Mouse (Mus musculus): ENCODE data around the gene Rtn4rl2.

Gene Rtn4rl2

DNA sequence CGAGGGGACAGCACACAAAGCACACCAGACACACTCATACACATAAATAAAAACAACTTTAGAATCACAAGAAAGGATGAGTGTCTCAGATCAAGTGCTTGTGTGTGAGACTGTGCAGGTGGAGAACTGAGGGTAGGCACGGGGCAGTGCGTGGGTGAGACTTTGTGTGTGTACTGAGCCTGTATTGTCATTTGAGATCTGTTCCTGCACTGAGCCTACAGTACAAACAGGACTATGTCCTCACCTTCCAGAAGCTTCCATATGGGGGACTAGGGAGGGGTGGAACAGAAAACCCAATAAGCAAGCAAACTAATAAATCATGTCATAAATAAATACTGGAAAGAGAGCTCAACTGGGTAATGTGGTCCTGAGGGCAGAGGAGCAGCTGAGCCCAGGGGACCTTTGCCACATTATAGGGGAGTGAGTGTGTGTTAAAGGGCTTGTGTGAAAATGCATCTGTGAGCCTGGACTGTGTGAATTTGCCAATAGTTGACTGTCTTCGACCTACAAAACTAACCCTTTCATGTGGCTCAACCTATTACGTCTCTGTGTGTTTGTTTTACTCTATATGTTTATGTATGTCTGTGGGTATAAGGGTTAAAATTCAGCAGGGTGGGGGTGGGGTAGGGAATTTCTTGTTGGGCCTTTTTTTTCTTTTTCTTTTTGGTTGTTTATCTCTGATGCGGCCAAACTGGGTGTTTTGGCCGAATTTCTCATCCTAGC lies 35.9 kb downstream of the Rtn4rl2 start:
- no peak for DNase-seq (ENCODE audit: extremely low spot score, low read depth, low spot score)

DNA sequence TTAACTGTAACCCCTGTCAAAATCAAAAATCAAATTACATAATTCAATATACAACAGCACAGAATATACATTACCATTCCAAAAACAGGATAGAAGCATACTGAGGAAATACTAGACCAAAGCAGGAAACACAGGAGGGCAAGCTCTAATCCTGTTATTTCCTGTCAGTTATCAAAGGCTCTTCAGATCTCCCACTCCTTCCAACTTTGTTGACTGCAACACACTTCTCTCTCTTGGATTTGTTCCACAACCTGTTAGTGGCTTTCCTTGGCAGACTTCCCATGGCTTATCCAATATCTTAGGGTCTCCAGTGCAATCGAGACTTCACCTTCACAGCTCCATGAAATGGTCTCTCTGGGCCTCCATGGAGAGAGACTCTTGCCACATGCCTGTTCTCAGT lies 41.3 kb downstream of the Rtn4rl2 start:
- no peak for DNase-seq (ENCODE audit: extremely low spot score, low read depth, low spot score)

DNA sequence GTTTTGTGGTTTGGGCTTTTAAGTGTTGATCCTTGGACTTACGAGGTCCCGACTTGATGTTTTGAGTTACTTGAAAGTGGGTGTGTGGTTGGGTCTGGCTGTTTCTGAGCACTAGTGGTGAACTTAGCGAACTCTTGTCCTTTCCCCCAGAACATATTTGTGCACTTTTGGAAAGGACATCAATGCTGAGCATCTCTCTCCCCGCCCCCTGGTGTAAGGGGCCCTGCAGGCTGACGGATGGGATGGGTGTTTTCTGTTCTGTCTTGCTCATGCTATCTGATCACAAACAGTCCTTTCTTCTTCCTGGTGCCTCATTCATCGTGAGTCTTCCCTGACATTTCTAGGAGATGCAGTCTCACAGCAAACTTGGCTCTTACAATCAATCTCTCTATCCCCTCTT lies 42.9 kb downstream of the Rtn4rl2 start:
- no peak for DNase-seq (ENCODE audit: extremely low spot score, low read depth, low spot score)

DNA sequence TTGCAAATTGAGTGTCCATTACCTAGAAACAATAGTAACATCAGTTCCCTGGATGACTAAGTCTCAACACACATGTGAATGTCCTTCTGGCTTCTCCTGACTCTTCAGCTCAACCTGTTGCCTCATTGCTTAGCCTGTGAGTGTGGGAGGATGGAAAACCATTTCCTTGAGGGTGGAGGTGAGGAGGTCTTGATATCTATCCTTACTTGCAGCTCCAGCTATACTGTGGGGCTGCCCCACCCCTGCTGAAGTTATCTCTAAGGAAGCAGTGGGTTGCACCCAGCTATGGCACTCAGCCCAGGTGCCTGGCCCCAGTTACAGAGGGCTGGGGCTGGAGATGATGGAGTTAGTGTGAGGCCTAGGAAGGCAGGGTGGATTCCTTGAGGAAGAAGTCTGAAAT lies 44.6 kb downstream of the Rtn4rl2 start:
- no peak for DNase-seq (ENCODE audit: extremely low spot score, low read depth, low spot score)

DNA sequence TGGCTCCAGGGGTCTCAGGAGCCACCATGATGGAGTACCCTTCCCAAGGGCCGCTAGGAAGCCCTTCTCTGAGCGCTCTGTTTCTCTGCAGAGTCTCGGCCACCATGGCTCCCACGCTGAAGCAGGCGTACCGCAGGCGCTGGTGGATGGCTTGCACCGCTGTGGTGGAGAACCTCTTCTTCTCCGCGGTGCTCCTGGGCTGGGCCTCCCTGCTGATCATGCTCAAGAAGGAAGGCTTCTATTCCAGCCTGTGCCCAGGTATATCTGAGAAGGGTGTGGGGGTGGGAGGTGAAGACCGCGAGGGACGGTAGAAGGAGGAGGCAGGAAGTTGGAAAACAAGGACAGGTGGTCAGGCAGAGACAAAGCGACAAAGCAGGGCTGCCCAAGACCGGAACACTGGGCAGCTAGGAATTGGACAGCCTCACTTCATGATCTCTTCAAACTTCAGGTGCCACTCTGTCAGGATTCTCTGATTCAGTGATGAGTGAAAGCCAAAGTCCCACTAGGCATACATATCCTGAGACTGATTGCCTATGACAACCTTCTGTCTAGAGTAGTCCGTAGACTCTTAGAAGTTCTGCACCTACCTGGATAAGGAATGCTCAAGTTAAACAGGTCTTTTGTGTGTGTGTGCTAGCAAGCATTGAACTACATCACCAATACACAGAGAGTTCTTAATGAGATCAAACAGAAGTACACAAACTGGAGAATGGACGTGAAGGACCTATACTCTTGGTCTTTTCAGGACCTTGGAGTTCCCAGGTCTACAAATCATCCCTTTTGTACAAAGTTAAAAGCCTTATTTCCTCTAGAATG lies 45.6 kb downstream of the Rtn4rl2 start:
- DNase-seq (ENCODE audit: extremely low spot score, low read depth, low spot score) = no peak

DNA sequence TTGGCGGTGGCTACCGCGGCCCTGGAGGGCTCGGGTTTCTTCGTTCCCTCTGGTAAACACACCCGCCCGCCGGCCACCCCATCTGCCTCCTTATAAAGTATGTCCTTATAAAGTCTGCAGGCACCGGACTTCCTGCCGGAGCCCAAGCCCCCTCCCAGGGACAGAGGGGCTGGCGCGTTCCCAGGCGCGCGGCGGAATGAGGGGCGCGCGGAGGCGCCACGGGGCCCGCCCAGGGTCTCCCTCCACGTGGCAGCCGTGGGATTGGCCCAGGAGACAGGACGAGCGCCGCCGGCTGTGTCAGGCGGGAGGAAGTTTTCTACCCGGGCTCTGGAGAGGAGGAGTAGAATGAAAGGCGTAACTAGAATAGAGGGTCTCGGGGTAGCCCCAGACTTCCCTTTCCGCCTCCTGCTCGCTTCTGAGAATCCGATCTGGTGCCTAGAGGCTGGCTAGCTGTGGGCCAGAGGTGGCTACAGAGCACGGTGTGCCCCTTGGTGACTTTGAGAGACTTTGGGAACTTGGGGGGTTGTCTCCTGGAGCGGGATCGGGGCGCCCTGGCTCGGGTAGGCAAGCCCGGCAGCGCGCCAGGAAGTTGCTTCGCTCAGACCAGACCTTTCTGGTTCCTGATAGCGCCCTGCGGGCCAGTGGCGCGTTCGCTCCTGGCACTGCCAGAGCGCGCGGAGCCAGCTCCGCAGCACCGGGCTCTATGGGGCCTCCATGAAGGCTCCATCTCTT lies 46.3 kb downstream of the Rtn4rl2 start:
- DNase-seq (ENCODE audit: extremely low spot score, low read depth, low spot score) = no peak

DNA sequence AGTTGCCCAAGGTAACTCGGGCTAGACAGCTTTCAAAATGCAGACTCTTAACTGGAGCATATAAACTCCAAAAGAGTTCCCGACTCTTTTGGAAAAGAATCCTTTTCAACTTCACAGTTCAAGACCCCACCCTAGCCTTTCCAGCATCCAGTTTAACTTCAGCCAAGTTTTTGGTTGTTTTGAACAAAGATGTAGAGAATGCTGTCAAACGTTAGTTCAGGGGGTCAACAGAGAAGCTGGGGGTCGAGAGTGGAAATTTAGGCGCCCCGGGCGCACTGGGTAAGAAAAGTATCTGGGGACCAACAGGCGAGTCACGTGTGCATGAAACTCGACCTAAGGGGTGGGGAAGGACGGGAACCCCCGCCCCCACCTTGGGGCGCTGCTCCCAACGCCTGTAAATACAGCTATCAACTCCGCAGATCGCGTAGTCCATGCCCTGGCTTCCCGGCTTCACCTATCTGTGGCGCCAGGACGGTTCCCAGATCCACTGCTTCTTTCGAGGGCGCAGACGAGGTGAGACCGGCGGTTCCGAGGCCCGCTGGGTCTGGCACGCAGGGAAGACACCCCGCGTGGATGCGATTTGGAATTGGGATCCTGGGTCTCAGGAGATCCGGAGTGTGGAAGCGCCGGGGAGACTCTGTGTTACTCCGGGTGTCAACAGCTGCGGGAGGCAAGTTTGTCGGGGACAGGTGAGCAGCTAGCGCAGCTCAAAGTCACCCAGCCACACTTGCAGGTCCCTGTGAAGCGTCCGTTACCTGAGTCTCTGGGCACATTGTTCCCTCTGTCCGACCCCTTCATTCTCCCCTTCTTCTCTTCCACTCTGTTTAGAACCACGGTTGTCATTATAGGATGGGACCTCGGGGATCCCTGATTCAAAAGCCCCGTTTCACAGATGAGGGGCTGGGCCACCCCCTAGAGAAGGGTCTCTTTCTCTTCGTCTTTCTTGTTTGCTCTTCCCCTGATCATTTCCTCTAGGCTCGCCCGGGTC lies 47.2 kb downstream of the Rtn4rl2 start:
- DNase-seq (ENCODE audit: extremely low spot score, low read depth, low spot score) = no peak

DNA sequence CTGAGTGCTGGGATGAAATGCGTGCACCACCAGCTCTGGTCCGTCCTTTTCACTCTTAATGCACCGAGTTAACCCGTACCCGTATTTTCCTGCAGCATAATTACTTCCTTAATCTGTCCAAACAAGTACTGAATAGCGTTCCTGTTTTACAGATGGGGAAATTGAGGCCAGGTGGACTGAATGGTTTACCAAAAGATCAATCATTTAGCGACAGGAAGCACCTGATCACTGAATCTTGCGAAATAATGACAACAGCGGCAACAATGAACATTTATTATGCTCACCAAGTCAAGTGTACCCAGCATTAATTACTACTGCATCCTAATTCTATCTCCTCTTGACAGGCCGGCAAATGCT lies 47.9 kb downstream of the Rtn4rl2 start, which contains the start of gene Slc43a1:
Gene Slc43a1 (plus strand): TSS at position 258 of the 357 bp plus-strand sequence.
- DNase-seq (ENCODE audit: extremely low spot score, low read depth, low spot score) = no peak

DNA sequence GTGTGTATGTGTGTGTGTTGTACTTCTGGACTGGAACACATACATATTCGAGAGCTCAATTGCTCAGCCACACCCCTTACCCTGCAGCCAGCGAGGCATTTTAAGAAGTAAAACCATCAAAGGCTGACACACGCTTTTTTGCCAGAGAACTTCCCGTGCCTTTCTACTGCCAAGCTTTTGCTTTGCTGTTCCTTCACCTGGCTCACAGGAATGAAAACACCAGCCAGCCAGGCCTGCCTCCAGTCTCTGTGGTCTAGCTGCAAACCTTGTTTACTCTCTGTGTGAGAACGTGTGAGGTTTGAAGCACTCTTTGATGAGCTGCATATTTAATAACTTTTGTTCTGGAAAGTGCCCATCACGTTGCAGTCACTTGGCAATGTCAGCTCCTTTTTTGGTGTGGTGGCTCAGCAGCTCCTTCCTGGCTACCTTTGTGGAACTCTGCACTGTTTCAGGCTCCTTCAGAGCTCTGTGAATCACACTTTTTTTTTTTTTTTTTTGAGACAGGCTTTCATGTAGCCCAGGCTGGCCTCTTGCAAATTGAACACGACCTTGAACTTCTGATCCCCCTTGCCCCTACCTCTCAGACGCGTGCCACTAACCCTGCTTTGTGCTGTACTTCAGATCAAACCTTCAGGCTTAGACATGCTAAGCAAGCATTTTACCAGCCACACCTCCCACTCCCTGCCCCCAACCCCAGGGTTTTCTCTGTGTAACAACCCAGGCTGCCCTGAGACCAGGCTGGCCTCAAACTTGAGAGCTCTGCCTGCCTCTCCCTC lies 48.5 kb downstream of the Rtn4rl2 start:
- DNase-seq (ENCODE audit: extremely low spot score, low read depth, low spot score) = no peak

DNA sequence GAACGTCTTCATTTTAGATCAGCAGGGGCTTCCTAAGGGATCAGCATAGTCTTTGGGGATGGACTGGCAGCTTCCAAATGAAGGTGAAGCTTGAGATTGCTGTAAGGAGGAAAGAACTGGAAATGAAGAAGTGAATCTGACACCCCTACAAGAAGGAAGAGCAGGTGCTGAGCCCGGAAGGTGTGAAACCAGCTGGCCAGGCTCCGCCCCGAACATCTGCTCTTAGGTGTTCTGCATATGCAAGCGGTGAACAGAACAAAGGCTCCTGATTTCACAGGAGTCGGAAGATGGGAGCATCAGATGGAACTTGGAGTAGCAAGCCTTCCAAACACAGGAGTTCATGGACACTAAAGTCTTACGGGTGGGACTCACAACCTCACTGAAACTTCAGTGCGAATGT lies 49.4 kb downstream of the Rtn4rl2 start:
- DNase-seq (ENCODE audit: extremely low spot score, low read depth, low spot score) = no peak

DNA sequence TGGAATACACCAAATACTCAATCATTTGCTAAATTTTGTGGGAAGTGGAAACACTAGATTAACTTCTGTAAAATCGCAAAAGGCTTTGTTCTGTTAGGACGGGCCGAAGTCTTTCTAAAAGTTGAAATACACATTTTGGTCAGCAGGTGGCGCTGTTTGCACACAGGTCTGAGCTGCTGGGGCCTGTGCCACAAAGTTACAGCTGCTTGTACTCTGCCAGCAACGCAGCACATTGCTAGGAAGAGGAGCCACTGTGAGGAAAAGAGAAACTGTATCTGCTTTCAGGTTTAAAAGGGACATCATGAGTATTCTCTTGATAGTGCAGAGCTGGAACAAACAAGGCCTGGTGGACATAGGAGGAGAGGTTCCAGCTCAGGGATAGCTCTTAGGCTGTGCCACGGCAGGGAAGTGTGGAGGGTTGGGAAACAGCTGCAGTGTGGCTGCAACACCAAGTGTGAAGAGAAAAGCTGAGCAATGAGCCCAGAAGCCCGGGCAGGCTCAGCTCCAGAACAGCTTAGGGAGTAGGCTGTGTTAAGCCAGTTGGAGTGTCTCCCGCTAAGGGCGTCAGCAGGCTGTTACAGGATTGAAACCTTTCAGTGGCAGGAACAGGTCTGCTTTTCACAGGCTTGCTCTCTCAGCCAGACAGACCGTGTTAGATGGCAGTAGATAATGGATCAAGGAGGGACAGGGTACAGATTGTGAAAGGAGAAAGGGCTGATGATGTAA lies 54.7 kb downstream of the Rtn4rl2 start:
- peak; percentile 88 for DNase-seq (ENCODE audit: extremely low spot score, low read depth, low spot score)

DNA sequence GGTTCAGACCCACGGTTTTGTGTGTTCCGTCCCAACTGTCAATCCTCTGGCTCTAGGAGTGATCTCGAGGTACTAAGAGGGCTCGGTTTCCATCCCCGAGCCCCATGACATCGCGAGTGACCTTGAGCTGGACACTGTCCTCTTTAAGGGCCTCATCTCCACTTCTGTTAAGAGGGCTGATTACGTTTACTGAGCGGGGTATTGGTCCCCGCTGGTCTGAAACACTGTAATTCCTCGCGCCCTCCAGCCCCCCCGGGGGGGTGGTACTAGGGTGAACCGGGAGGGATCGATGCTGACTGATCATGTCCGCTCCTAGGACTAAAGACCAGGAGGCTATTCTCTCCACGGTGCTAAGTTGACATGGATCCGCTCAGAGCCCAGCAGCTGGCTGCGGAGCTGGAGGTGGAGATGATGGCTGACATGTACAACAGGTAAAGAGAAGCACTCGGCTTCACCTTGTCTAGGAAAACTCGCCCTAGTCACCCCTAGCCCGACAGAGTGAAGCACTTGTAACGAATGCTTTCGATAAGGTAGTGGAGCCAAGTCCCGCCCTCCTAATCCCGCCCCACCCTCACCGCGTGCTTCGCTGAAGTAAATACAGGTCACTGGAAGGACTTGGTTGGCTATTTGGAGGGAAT lies 59.1 kb downstream of the Rtn4rl2 start:
- DNase-seq (ENCODE audit: extremely low spot score, low read depth, low spot score) = no peak

DNA sequence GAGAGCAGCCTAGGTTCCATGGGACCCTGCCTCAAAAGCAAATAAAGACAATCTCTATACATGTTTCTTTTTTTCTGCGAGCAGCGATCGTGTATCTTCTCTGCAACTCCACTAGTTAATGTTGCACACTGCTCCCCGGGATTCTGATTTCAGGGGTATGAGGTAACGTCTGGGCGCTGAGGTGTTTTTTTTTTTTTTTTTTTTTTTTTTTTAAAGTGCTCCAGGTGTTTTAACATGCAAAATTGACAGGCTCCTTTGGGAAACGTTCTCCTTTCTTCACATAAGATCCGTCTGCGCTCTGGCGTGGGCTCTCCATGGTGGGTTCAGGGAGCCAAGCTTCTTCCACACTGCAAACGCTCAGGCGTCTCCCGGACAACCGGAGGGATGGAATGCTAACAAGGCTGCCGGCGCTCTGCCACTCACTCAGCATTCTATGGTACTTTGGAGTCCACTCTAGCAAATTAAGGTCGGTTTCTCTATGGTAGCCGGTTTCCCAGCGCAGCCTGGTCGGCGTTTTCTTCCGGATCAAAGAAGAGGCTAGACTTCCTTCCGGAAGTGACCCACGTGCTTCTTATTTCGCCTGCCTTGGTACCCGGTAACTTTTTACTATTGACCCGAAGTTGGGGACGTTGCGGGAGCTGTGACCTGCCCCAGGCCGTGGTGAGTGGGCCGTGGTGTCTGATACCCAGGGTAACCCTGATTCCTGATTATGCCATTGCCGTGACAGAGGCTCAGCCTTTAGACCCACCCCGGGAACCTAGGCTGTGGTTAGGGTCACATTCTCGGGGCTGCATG lies 59.8 kb downstream of the Rtn4rl2 start, which contains the start of gene Timm10:
Gene Timm10 (plus strand): TSS at position 510 of the 795 bp plus-strand sequence.
- DNase-seq (ENCODE audit: extremely low spot score, low read depth, low spot score) = peak; percentile 90

DNA sequence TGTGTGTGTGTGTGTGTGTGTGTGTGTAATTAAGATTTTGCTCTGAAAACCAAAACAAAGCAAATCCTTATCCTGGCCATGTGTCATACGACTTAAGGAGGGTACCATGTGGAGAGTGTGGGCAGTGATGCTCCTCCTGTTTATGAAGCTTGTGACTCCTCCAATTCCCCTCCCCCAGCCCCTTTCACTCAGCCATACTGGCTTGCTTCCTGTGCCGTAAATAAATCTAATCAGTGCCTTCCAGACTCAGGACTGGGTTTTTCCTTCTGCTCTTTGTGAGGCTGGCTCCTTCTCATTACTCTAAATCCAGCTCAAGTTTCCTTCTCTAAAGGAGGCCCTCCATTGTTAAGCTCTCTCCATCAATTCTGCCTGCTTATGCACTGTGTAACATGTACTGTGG lies 63.3 kb downstream of the Rtn4rl2 start:
- DNase-seq (ENCODE audit: extremely low spot score, low read depth, low spot score) = no peak

DNA sequence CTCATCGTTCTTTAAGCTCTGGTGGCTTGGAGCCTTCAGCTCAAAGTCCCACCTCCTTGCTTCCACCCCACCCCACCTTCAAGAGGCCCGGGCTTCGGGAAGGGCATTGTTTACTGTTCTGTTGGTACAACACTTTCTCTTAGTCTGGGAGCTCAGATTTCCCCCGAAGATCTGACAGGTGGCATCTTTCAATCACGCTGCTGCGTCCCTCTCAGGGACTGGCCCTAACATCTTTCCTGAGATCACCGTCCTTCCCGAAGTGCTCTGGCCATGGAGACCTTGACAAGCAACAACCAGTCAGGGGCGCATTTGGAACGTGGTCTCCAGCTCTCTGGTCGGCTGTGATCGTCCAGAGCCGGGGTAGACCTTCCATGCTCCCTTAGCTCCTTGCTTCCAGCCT lies 64.0 kb downstream of the Rtn4rl2 start, which contains the start of gene Smtnl1:
Gene Smtnl1 (minus strand): TSS at position 101 of the 400 bp plus-strand sequence.
- no peak for DNase-seq (ENCODE audit: extremely low spot score, low read depth, low spot score)

Measured in hindlimb bud, embryonic 11.5 days (tissue).